Mouse (Mus musculus): ENCODE measurements around the gene Osbpl5.

The Osbpl5 gene

GRCm38 (mm10) chr7:143755357-143756124, 1.2 kb downstream of the Osbpl5 start:
- in situ Hi-C loops (cut with MboI, MseI) = no loop called here

- in situ Hi-C loops (cut with MboI, MseI) = loop anchor here (5.0 kb wide), 1 partner anchor 47 kb away; no protein-coding TSS in a partner anchor
Measured at GRCm38 (mm10) chr7:143753990-143754715, 2.6 kb downstream of the Osbpl5 start.

GRCm38 (mm10) chr7:143752606-143753005, 4.2 kb downstream of the Osbpl5 start:
- in situ Hi-C loops (cut with MboI, MseI) = loop anchor here (5.0 kb wide), 1 partner anchor 45 kb away; no protein-coding TSS in a partner anchor

- in situ Hi-C loops (cut with MboI, MseI) = loop anchor here (5.0 kb wide), 1 partner anchor 45 kb away; no protein-coding TSS in a partner anchor
Measured at GRCm38 (mm10) chr7:143752056-143752455, 4.7 kb downstream of the Osbpl5 start.

GRCm38 (mm10) chr7:143751380-143751779, 5.4 kb downstream of the Osbpl5 start:
- in situ Hi-C loops (cut with MboI, MseI) = loop anchor here (5.0 kb wide), 1 partner anchor 44 kb away; no protein-coding TSS in a partner anchor

GRCm38 (mm10) chr7:143749045-143749444, 7.7 kb downstream of the Osbpl5 start:
- in situ Hi-C loops (cut with MboI, MseI) = no loop called here

GRCm38 (mm10) chr7:143748041-143748868, 8.5 kb downstream of the Osbpl5 start:
- in situ Hi-C loops (cut with MboI, MseI) = no loop called here

GRCm38 (mm10) chr7:143740653-143741052, 16.1 kb downstream of the Osbpl5 start:
- in situ Hi-C loops (cut with MboI, MseI) = no loop called here

GRCm38 (mm10) chr7:143739511-143740461, 17.0 kb downstream of the Osbpl5 start:
- in situ Hi-C loops (cut with MboI, MseI) = no loop called here

GRCm38 (mm10) chr7:143738601-143739006, 18.2 kb downstream of the Osbpl5 start:
- in situ Hi-C loops (cut with MboI, MseI) = no loop called here

- in situ Hi-C loops (cut with MboI, MseI) = no loop called here
Measured at GRCm38 (mm10) chr7:143738194-143738593, 18.6 kb downstream of the Osbpl5 start.

- in situ Hi-C loops (cut with MboI, MseI) = no loop called here
Measured at GRCm38 (mm10) chr7:143733746-143734145, 23.0 kb downstream of the Osbpl5 start.

GRCm38 (mm10) chr7:143729886-143730285, 26.9 kb downstream of the Osbpl5 start:
- in situ Hi-C loops (cut with MboI, MseI) = no loop called here

GRCm38 (mm10) chr7:143726396-143726795, 30.4 kb downstream of the Osbpl5 start:
- in situ Hi-C loops (cut with MboI, MseI) = no loop called here

- in situ Hi-C loops (cut with MboI, MseI) = no loop called here
Measured at GRCm38 (mm10) chr7:143723841-143724240, 32.9 kb downstream of the Osbpl5 start.

GRCm38 (mm10) chr7:143722646-143723045, 34.1 kb downstream of the Osbpl5 start:
- in situ Hi-C loops (cut with MboI, MseI) = no loop called here

GRCm38 (mm10) chr7:143717811-143718210, 39.0 kb downstream of the Osbpl5 start:
- in situ Hi-C loops (cut with MboI, MseI) = no loop called here

GRCm38 (mm10) chr7:143713421-143713820, 43.4 kb downstream of the Osbpl5 start:
- in situ Hi-C loops (cut with MboI, MseI) = no loop called here

- in situ Hi-C loops (cut with MboI, MseI) = no loop called here
Measured at GRCm38 (mm10) chr7:143712771-143713348, 43.9 kb downstream of the Osbpl5 start.

GRCm38 (mm10) chr7:143712023-143712422, 44.8 kb downstream of the Osbpl5 start:
- in situ Hi-C loops (cut with MboI, MseI) = no loop called here
